Mouse (Mus musculus): ENCODE measurements around the gene Sgcd. TPM values are rescaled to one million over a fixed set of nuclear protein-coding genes. Genes with fewer than 3 reads are reported as not detected.

Gene Sgcd
- polyA plus RNA-seq, 1 experiment = 7.2 TPM

DNA sequence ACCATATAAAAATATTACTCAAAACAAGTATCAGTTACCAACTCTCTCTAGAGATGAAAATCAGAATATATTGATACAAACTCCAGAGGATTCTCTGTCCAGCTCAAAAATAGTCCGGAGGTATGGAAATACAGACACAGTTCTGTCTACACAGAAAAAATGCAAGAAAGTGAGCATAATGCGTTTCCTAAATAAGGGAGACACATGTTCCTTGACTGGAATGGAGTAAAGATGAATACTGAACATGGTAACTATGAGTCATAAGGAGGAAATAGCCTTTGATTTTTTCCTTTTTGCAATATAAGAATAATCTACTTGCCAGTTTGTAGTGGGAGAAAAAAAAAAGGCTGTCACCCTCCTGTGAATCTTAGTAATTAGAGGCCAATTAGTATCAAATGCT is 655.1 kb downstream of the Sgcd start:
- TF ChIP-seq REST (IDR thresholded peaks at IDR 0.05; ENCODE audit: insufficient read depth, insufficient read length) (no peak), TCF3 (IDR thresholded peaks at IDR 0.05; ENCODE audit: insufficient read length, low read depth) (no peak), MAX (IDR thresholded peaks at IDR 0.05; ENCODE audit: low read depth) (no peak), E2F4 (IDR thresholded peaks at IDR 0.05; ENCODE audit: insufficient read depth) (no peak), POLR2A (IDR thresholded peaks at IDR 0.05; ENCODE audit: insufficient read length, low read depth) (no peak)
- Histone ChIP-seq H3K79me2 (ENCODE audit: control insufficient read depth, insufficient read depth) (no peaks in the 10 kb centered on the region), H3K4me3 (no peak overlapping the region), H3K36me3 (ENCODE audit: control insufficient read depth, insufficient read depth) (no peaks in the 10 kb centered on the region), H3K27me3 (ENCODE audit: control insufficient read depth, insufficient read depth, insufficient read length) (no peaks in the 10 kb centered on the region), H3ac (ENCODE audit: control insufficient read depth, insufficient read length) (no peak overlapping the region), H3K4me2 (ENCODE audit: low read depth) (no peak overlapping the region)

DNA sequence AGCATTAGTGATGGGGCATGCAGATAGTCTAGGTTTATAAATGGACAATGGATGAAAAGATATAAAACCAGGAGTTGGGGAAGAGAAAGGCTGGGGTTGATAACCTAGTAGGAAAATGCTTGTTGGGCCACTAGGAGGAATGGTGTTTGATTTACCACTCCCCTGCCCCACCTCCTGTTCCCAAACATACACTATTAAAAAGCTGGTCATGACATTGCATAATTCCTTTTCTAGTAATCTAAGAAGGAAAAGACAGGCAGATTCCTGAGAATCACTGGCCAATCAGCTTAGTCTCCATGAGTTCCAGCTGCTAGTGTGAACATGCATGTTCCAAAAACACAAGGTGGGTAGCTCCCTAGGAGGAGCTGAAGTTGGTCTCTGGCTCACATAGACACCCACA is 683.2 kb downstream of the Sgcd start:
- H3K4me3 ChIP-seq = no peak overlapping the region
- H3K4me2 ChIP-seq (ENCODE audit: low read depth) = peak overlapping the region; percentile 75
- no peaks in the 10 kb centered on the region for H3K36me3 ChIP-seq (ENCODE audit: control insufficient read depth, insufficient read depth)
- no peaks in the 10 kb centered on the region for H3K79me2 ChIP-seq (ENCODE audit: control insufficient read depth, insufficient read depth)
- TF ChIP-seq TCF12 (IDR thresholded peaks at IDR 0.05; ENCODE audit: insufficient read depth, poor library complexity, severe bottlenecking) = no peak
- no peak for TF ChIP-seq MYOG (IDR thresholded peaks at IDR 0.05; ENCODE audit: control insufficient read depth in 1 of 3, insufficient read depth in 1 of 3, insufficient read length in 2 of 3, low read depth in 2 of 3)
- TF ChIP-seq USF1 (IDR thresholded peaks at IDR 0.05; ENCODE audit: low read depth) = no peak
- TF ChIP-seq MYOD1 (IDR thresholded peaks at IDR 0.05; ENCODE audit: control insufficient read depth in 1 of 3, insufficient read length in 2 of 3, low read depth in 2 of 3) = no peak
- no peak for TF ChIP-seq POLR2AphosphoS2 (IDR thresholded peaks at IDR 0.05; ENCODE audit: insufficient read length, low read depth)
- TF ChIP-seq REST (IDR thresholded peaks at IDR 0.05; ENCODE audit: insufficient read depth, insufficient read length) = no peak
- no peak for TF ChIP-seq SRF (IDR thresholded peaks at IDR 0.05; ENCODE audit: control insufficient read depth, insufficient read length, low read depth)
- TF ChIP-seq CEBPB (IDR thresholded peaks at IDR 0.05; ENCODE audit: insufficient read depth, poor library complexity, severe bottlenecking) = no peak
- no peak for TF ChIP-seq E2F4 (IDR thresholded peaks at IDR 0.05; ENCODE audit: insufficient read depth)
- TF ChIP-seq MAX (IDR thresholded peaks at IDR 0.05; ENCODE audit: low read depth) = no peak
- no peak for TF ChIP-seq TCF3 (IDR thresholded peaks at IDR 0.05; ENCODE audit: insufficient read length, low read depth)
- TF ChIP-seq POLR2A (IDR thresholded peaks at IDR 0.05; ENCODE audit: insufficient read length, low read depth) = no peak
- H3ac ChIP-seq (ENCODE audit: control insufficient read depth, insufficient read length) = no peak overlapping the region
- no peaks in the 10 kb centered on the region for H3K27me3 ChIP-seq (ENCODE audit: control insufficient read depth, insufficient read depth, insufficient read length)

DNA sequence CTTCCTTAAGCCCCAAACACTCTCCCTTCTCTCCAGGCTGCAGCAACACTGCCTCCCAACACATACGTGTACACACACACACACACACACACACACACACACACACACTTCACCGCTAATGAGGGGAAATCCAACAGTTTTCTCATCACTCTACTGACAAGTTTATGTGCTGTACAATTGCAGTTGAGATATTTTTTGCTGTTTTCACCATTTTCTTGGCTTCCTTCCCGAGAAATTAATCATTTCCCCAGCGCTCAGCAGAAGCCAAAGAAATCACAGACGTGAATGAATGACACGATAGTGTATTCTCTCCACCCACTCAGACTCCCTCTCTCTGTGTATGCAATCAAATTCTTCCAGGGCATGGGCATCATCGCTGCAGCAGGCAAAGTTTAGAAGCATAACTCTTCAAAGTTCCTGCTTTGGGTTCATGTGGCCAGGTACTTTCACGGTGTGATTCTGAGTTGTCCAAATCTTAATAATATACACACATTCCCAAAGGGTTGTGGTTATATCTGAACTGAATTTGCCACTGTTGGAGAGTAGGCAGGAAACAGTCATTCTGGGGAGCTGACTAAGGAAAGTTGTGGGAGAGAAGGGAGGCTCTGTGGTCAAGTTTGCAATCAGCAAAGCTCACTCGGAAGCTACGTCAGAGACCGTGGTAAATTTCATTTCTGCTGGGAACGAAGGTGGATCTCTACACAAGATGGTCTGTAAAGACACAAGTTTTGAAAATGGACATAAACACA is 683.9 kb downstream of the Sgcd start:
- H3K79me2 ChIP-seq (ENCODE audit: control insufficient read depth, insufficient read depth) = no peaks in the 10 kb centered on the region
- H3K4me3 ChIP-seq = no peak overlapping the region
- H3ac ChIP-seq (ENCODE audit: control insufficient read depth, insufficient read length) = no peak overlapping the region
- TF ChIP-seq MYOD1 (IDR thresholded peaks at IDR 0.05; ENCODE audit: control insufficient read depth in 1 of 3, insufficient read length in 2 of 3, low read depth in 2 of 3) (no peak), TCF3 (IDR thresholded peaks at IDR 0.05; ENCODE audit: insufficient read length, low read depth) (no peak), MAX (IDR thresholded peaks at IDR 0.05; ENCODE audit: low read depth) (no peak), MYOG (IDR thresholded peaks at IDR 0.05; ENCODE audit: control insufficient read depth in 1 of 3, insufficient read depth in 1 of 3, insufficient read length in 2 of 3, low read depth in 2 of 3) (no peak), CEBPB (IDR thresholded peaks at IDR 0.05; ENCODE audit: insufficient read depth, poor library complexity, severe bottlenecking) (peak; percentile 39; the same call in 1 of the 2 replicates), USF1 (IDR thresholded peaks at IDR 0.05; ENCODE audit: low read depth) (no peak)
- H3K4me2 ChIP-seq (ENCODE audit: low read depth) = peak overlapping the region; percentile 75
- no peaks in the 10 kb centered on the region for H3K36me3 ChIP-seq (ENCODE audit: control insufficient read depth, insufficient read depth)
- H3K27me3 ChIP-seq (ENCODE audit: control insufficient read depth, insufficient read depth, insufficient read length) = no peaks in the 10 kb centered on the region

DNA sequence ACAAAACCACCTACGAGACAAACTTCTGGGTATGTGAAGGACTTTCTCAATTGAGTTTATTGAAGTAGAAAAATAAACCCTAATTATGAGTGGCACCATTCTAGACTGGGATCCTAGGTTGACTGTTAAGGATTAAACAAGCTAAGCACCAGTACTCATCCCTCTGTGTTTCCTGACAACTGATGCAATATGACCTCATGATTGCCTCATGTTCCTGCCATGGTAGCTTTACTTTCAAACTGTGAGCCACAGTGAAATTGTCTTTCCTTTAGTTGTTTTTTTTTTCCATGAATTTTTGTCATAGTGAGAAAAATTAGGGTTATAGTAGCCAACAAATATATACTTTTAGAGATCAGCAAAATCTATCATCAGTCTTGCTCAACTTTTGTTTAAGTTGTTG is 689.0 kb downstream of the Sgcd start:
- Histone ChIP-seq H3K27me3 (ENCODE audit: control insufficient read depth, insufficient read depth, insufficient read length) (no peaks in the 10 kb centered on the region), H3K79me2 (ENCODE audit: control insufficient read depth, insufficient read depth) (no peaks in the 10 kb centered on the region), H3K4me3 (no peak overlapping the region), H3K36me3 (ENCODE audit: control insufficient read depth, insufficient read depth) (no peaks in the 10 kb centered on the region), H3K4me2 (ENCODE audit: low read depth) (no peak overlapping the region), H3ac (ENCODE audit: control insufficient read depth, insufficient read length) (no peak overlapping the region)
- TF ChIP-seq CEBPB (IDR thresholded peaks at IDR 0.05; ENCODE audit: insufficient read depth, poor library complexity, severe bottlenecking) = peak; percentile 88
- no peak for TF ChIP-seq POLR2AphosphoS2 (IDR thresholded peaks at IDR 0.05; ENCODE audit: insufficient read length, low read depth)

DNA sequence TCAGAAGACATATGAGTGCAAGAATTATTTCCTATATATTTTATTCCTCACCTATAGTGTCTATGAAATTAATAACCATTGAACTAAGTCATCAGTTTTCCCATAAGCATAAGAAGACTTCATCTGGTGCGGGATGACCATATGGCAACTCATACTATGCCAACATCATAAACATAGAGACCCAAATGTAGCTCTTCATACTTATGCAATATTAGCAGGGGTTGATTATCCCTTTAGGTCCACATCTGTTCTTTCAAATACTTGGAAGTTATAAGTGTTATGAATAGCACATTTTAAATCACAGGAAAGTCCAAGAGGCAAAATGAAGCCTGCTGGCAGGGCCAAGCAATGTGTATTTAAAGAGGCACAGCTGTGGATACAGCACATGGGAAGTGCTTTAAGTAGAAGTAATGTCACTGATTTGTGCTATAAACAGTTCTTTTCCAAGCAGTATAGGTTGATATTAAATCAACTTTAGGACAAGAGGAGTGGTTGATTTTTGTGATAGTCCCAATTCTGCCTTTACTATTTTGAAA is 690.9 kb downstream of the Sgcd start:
- Histone ChIP-seq H3K4me2 (ENCODE audit: low read depth) (no peak overlapping the region), H3K27me3 (ENCODE audit: control insufficient read depth, insufficient read depth, insufficient read length) (no peaks in the 10 kb centered on the region)

More for the DNA sequence above, 690.9 kb downstream of the Sgcd start:
- no peak overlapping the region for H3ac ChIP-seq (ENCODE audit: control insufficient read depth, insufficient read length)
- no peaks in the 10 kb centered on the region for H3K79me2 ChIP-seq (ENCODE audit: control insufficient read depth, insufficient read depth)
- H3K36me3 ChIP-seq (ENCODE audit: control insufficient read depth, insufficient read depth) = no peaks in the 10 kb centered on the region
- TF ChIP-seq MYOG (IDR thresholded peaks at IDR 0.05; ENCODE audit: control insufficient read depth in 1 of 3, insufficient read depth in 1 of 3, insufficient read length in 2 of 3, low read depth in 2 of 3) (no peak), MYOD1 (IDR thresholded peaks at IDR 0.05; ENCODE audit: control insufficient read depth in 1 of 3, insufficient read length in 2 of 3, low read depth in 2 of 3) (no peak), CEBPB (IDR thresholded peaks at IDR 0.05; ENCODE audit: insufficient read depth, poor library complexity, severe bottlenecking) (no peak), POLR2A (IDR thresholded peaks at IDR 0.05; ENCODE audit: insufficient read length, low read depth) (no peak), MAX (IDR thresholded peaks at IDR 0.05; ENCODE audit: low read depth) (no peak), TCF3 (IDR thresholded peaks at IDR 0.05; ENCODE audit: insufficient read length, low read depth) (no peak), SRF (IDR thresholded peaks at IDR 0.05; ENCODE audit: control insufficient read depth, insufficient read length, low read depth) (no peak), TCF12 (IDR thresholded peaks at IDR 0.05; ENCODE audit: insufficient read depth, poor library complexity, severe bottlenecking) (no peak), E2F4 (IDR thresholded peaks at IDR 0.05; ENCODE audit: insufficient read depth) (no peak), REST (IDR thresholded peaks at IDR 0.05; ENCODE audit: insufficient read depth, insufficient read length) (no peak), POLR2AphosphoS2 (IDR thresholded peaks at IDR 0.05; ENCODE audit: insufficient read length, low read depth) (no peak), USF1 (IDR thresholded peaks at IDR 0.05; ENCODE audit: low read depth) (no peak)
- no peak overlapping the region for H3K4me3 ChIP-seq
